Mouse (Mus musculus) forebrain, embryonic 11.5 days (tissue): ENCODE measurements around the gene Tgfbr2. TPM values are rescaled to one million over a fixed set of nuclear protein-coding genes. Genes with fewer than 3 reads are reported as not detected.

Experiments used
- ATAC-seq: fragments of 200-750 bp; cut with Nextera tagmentation; replicated peaks from 2 replicates; pipeline ENCODE4 v1.8.0; 2017; ENCODE audit warnings: moderate TSS enrichment; ENCODE audit not compliant: low FRiP score
- DNase-seq: peaks from one replicate; pipeline ENCODE4 v3.0.0-alpha.2; 2017; ENCODE audit warnings: low spot score
- H3K27ac ChIP-seq: fragments of 300-500 bp; sonication (generic); 2 replicates; pipeline ENCODE4 v1.5.1; 2014; ENCODE audit warnings: low read depth, low read length
- H3K27me3 ChIP-seq: fragments of 300-500 bp; sonication (generic); 2 replicates; pipeline ENCODE4 v1.6.1; 2014; ENCODE audit warnings: mild to moderate bottlenecking, low read length, mixed read lengths; ENCODE audit not compliant: control insufficient read depth, insufficient read depth
- H3K36me3 ChIP-seq: fragments of 300-500 bp; sonication (generic); 2 replicates; pipeline ENCODE4 v1.6.1; 2014; ENCODE audit warnings: mild to moderate bottlenecking, low read length, moderate library complexity, mixed read lengths; ENCODE audit not compliant: control insufficient read depth, insufficient read depth
- H3K4me1 ChIP-seq: fragments of 300-500 bp; sonication (generic); replicated peaks from 2 replicates; pipeline ENCODE4 v1.6.1; 2014; ENCODE audit warnings: low read length, mixed read lengths; ENCODE audit not compliant: control insufficient read depth, insufficient read depth
- H3K4me2 ChIP-seq: fragments of 300-500 bp; sonication (generic); 2 replicates; pipeline ENCODE4 v1.6.1; 2014; ENCODE audit warnings: low read depth, mild to moderate bottlenecking, low read length, moderate library complexity, mixed read lengths; ENCODE audit not compliant: severe bottlenecking
- H3K4me3 ChIP-seq: fragments of 300-500 bp; sonication (generic); 2 replicates; pipeline ENCODE4 v1.5.1; 2014; ENCODE audit warnings: low read depth, low read length
- H3K9ac ChIP-seq: fragments of 300-500 bp; sonication (generic); 2 replicates; pipeline ENCODE4 v1.6.1; 2014; ENCODE audit warnings: low read length
- H3K9me3 ChIP-seq: fragments of 300-500 bp; sonication (generic); 2 replicates; pipeline ENCODE4 v1.6.1; 2016; ENCODE audit warnings: low read length, mixed read lengths; ENCODE audit not compliant: control insufficient read depth
- WGBS: fragments of 180-500 bp; shearing (Covaris S2); extraction: QIAGEN DNeasy Blood & Tissue Kit; methylation state at CpG from one replicate; pipeline ENCODE4 v1.1.7; 2014; 5-methylcytosine and 5-hydroxymethylcytosine counted together
- polyA plus RNA-seq: library from polyadenylated mRNA; unstranded; fragments of >200 nt; fragmentation: Nextera tagmentation; extraction: Ambion mirVana; gene quantifications from 2 replicates; pipeline ENCODE4 v1.2.1, GENCODE M21; 2014

Gene Tgfbr2
- polyA plus RNA-seq, 1 experiment from 2014 or later, result 8.1 TPM

GRCm38 (mm10) chr9:116138595-116139134, 36.5 kb downstream of the Tgfbr2 start:
- peak; percentile 63 for DNase-seq
- H3K4me1 ChIP-seq, result no peaks in the 10 kb centered on the region
- 71% methylated on average over 11 of the region's 11 CpGs for WGBS

GRCm38 (mm10) chr9:116137645-116138044, 37.5 kb downstream of the Tgfbr2 start:
- Histone ChIP-seq H3K9me3 (no peaks in the 10 kb centered on the region), H3K4me3 (no peak overlapping the region), H3K36me3 (no peaks in the 10 kb centered on the region), H3K4me2 (no peak overlapping the region), H3K4me1 (no peaks in the 10 kb centered on the region), H3K9ac (no peak overlapping the region), H3K27ac (no peak overlapping the region), H3K27me3 (no peaks in the 10 kb centered on the region)
- no peak for ATAC-seq
- 84% methylated on average over 3 of the region's 3 CpGs for WGBS
- DNase-seq, result no peak

More at GRCm38 (mm10) chr9:116138595-116139134, 36.5 kb downstream of the Tgfbr2 start:
- H3K9ac ChIP-seq, result no peak overlapping the region
- no peak overlapping the region for H3K4me3 ChIP-seq
- no peak overlapping the region for H3K4me2 ChIP-seq
- H3K27ac ChIP-seq, result no peak overlapping the region
- ATAC-seq, result peak; percentile 63
- H3K36me3 ChIP-seq, result no peaks in the 10 kb centered on the region
- no peaks in the 10 kb centered on the region for H3K27me3 ChIP-seq
- H3K9me3 ChIP-seq, result no peaks in the 10 kb centered on the region

GRCm38 (mm10) chr9:116136811-116137210, 38.3 kb downstream of the Tgfbr2 start:
- Histone ChIP-seq H3K4me1 (no peaks in the 10 kb centered on the region), H3K4me3 (no peak overlapping the region), H3K27me3 (no peaks in the 10 kb centered on the region), H3K4me2 (no peak overlapping the region), H3K36me3 (no peaks in the 10 kb centered on the region), H3K27ac (no peak overlapping the region), H3K9ac (no peak overlapping the region), H3K9me3 (no peaks in the 10 kb centered on the region)
- 70% methylated on average over 5 of the region's 5 CpGs for WGBS
- ATAC-seq, result no peak
- DNase-seq, result no peak

- DNase-seq (no peak), ATAC-seq (no peak)
- Histone ChIP-seq H3K4me2 (no peak overlapping the region), H3K36me3 (no peaks in the 10 kb centered on the region), H3K9me3 (no peaks in the 10 kb centered on the region), H3K27me3 (no peaks in the 10 kb centered on the region), H3K9ac (no peak overlapping the region), H3K4me1 (no peaks in the 10 kb centered on the region), H3K27ac (no peak overlapping the region), H3K4me3 (no peak overlapping the region)
- 76% methylated on average over 6 of the region's 6 CpGs for WGBS
Measured at GRCm38 (mm10) chr9:116136146-116136545, 39.0 kb downstream of the Tgfbr2 start.

GRCm38 (mm10) chr9:116134488-116134887, 40.7 kb downstream of the Tgfbr2 start:
- ATAC-seq (no peak), DNase-seq (no peak)
- no peak overlapping the region for H3K9ac ChIP-seq
- H3K27ac ChIP-seq, result no peak overlapping the region
- no peak overlapping the region for H3K4me2 ChIP-seq
- H3K36me3 ChIP-seq, result no peaks in the 10 kb centered on the region
- H3K27me3 ChIP-seq, result no peaks in the 10 kb centered on the region
- H3K4me3 ChIP-seq, result no peak overlapping the region
- H3K9me3 ChIP-seq, result no peaks in the 10 kb centered on the region
- H3K4me1 ChIP-seq, result no peaks in the 10 kb centered on the region
- 86% methylated on average over 2 of the region's 2 CpGs for WGBS

GRCm38 (mm10) chr9:116133312-116133980, 41.7 kb downstream of the Tgfbr2 start:
- Histone ChIP-seq H3K9me3 (no peaks in the 10 kb centered on the region), H3K4me1 (no peaks in the 10 kb centered on the region), H3K36me3 (no peaks in the 10 kb centered on the region), H3K4me3 (no peak overlapping the region), H3K9ac (no peak overlapping the region), H3K4me2 (no peak overlapping the region), H3K27me3 (no peaks in the 10 kb centered on the region), H3K27ac (no peak overlapping the region)
- WGBS, result 71% methylated on average over 6 of the region's 6 CpGs
- DNase-seq (no peak), ATAC-seq (no peak)

- Histone ChIP-seq H3K27ac (no peak overlapping the region), H3K4me2 (no peak overlapping the region), H3K4me3 (no peak overlapping the region), H3K9me3 (no peaks in the 10 kb centered on the region), H3K36me3 (no peaks in the 10 kb centered on the region), H3K27me3 (no peaks in the 10 kb centered on the region), H3K9ac (no peak overlapping the region), H3K4me1 (no peaks in the 10 kb centered on the region)
- 35% methylated on average over 3 of the region's 3 CpGs for WGBS
- ATAC-seq (no peak), DNase-seq (no peak)
Measured at GRCm38 (mm10) chr9:116128886-116129285, 46.3 kb downstream of the Tgfbr2 start.

- Histone ChIP-seq H3K27me3 (no peaks in the 10 kb centered on the region), H3K4me1 (no peaks in the 10 kb centered on the region), H3K4me2 (no peak overlapping the region), H3K36me3 (no peaks in the 10 kb centered on the region), H3K9me3 (no peaks in the 10 kb centered on the region), H3K4me3 (no peak overlapping the region), H3K27ac (no peak overlapping the region), H3K9ac (no peak overlapping the region)
- 87% methylated on average over 2 of the region's 2 CpGs for WGBS
- DNase-seq (no peak), ATAC-seq (no peak)
Measured at GRCm38 (mm10) chr9:116128311-116128710, 46.8 kb downstream of the Tgfbr2 start.

- no peaks in the 10 kb centered on the region for H3K4me1 ChIP-seq
- ATAC-seq (0 out of 2 replicates have a peak, but pooled peaks have one; percentile 42), DNase-seq (no peak)
- 33% methylated on average over 4 of the region's 4 CpGs for WGBS
- H3K36me3 ChIP-seq, result no peaks in the 10 kb centered on the region
- no peak overlapping the region for H3K4me2 ChIP-seq
- H3K27ac ChIP-seq, result no peak overlapping the region
- H3K9ac ChIP-seq, result no peak overlapping the region
- no peak overlapping the region for H3K4me3 ChIP-seq
- H3K27me3 ChIP-seq, result no peaks in the 10 kb centered on the region
- H3K9me3 ChIP-seq, result no peaks in the 10 kb centered on the region
Measured at GRCm38 (mm10) chr9:116126494-116126893, 48.7 kb downstream of the Tgfbr2 start.
